Mouse (Mus musculus): Measurements from ENCODE around the gene Slx.
"Not testable (repeated sequence)": the region's sequence is repeated elsewhere in the genome, so short reads cannot be mapped to it uniquely, and the experiment has no call there.

The Slx gene

DNA sequence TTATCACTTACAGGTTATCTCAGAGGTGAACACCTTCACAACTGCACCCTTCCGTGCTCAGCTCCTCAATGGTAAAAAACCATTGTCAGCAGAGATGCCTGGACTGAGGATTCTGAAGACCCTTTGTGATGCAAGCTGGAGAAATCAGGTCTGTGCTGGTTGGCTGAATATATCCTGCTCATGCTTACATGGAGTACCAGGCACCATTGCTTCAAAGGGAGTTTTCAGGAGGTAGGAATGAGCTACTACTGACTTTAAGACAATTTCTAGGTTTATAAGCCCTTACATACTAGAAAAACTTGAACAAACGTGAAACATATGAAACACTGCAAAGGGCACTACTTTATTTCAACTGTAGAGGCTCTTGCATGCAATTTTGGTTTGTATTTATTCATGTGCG, at the start of gene Slx:
Gene Slx (minus strand): TSS at position 101 of the 400 bp plus-strand sequence.
- not testable (repeated sequence) for DNase-seq
